Mouse (Mus musculus): ENCODE measurements at regions not wholly inside any gene's neighbourhood (a gene's known extent, or its start where the extent isn't known, plus 50 kb on each side); places are given as distances from the start of the nearest gene placed in this dataset.

GRCm38 (mm10) chr17:80786061-80786851 lies 58.0 kb upstream of the Map4k3 start:
- TF ChIP-seq CTCF (IDR thresholded peaks at IDR 0.05; ENCODE audit: extremely low read depth, insufficient read length, insufficient replicate concordance, low read depth, low read length) (no peak), POLR2A (IDR thresholded peaks at IDR 0.05; ENCODE audit: low read depth, low read length) (no peak)

Measured in small intestine, adult 2 months (tissue).